Comparison of ENCODE assay signal across 17 mouse cellular contexts in the genomic region with DNA sequence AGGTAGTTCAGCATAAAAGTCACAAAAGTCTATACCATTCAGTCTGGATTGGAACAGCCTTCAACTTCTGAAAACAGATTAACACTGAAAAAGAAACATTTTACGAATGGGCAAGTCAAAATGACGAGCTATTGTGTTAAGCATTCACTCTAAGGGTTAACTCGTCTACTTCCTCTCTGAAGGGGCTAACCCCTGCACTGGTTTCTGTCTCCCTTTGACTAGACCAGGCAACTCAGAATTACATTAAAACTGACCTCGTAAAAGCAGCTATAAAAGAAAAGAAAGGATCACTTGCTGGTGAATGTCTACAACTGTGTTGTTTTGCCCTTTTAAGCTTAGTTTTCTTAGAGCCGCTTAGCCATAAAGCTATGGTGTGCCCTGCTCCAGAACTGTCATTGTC.
"Had no signal": no experiment of that assay in that cellular context is flagged by ENCODE, and none has a peak within 500 bp of the region (broad histone marks: within the 10 kb centered on the region; RNA-seq: fewer than 3 reads in every experiment).

No protein-coding gene starts in this region.

- H3K4me3 ChIP-seq: limb, embryonic 15.5 days; midbrain, embryonic 12.5 days; midbrain, embryonic 15.5 days; neural tube, embryonic 13.5 days had no signal

- H3K36me3 ChIP-seq: limb, embryonic 15.5 days; midbrain, embryonic 12.5 days; midbrain, embryonic 15.5 days; neural tube, embryonic 13.5 days had no signal

- H3K4me1 ChIP-seq: limb, embryonic 15.5 days; midbrain, embryonic 12.5 days; midbrain, embryonic 15.5 days had no signal

- H3K27ac ChIP-seq: limb, embryonic 15.5 days; liver, embryonic 14.5 days; midbrain, embryonic 12.5 days; midbrain, embryonic 15.5 days; neural tube, embryonic 13.5 days; stomach, postnatal 0 days had no signal

- DNase-seq: kidney, adult 2 months; kidney, postnatal 14 days; kidney, postnatal 4 days; liver, postnatal 0 days; lung, embryonic 14.5 days; thymus, adult 2 months; thymus, postnatal 14 days; thymus, postnatal 4 days had no signal

- H3K9ac ChIP-seq: limb, embryonic 15.5 days; liver, embryonic 14.5 days; liver, postnatal 0 days; lung, embryonic 14.5 days; midbrain, embryonic 12.5 days; midbrain, embryonic 15.5 days; neural tube, embryonic 13.5 days had no signal

- H3K9me3 ChIP-seq: limb, embryonic 15.5 days; midbrain, embryonic 12.5 days; midbrain, embryonic 15.5 days; neural tube, embryonic 13.5 days had no signal

- H3K4me2 ChIP-seq: limb, embryonic 15.5 days; liver, embryonic 11.5 days; lung, embryonic 14.5 days; midbrain, embryonic 12.5 days; midbrain, embryonic 15.5 days; neural tube, embryonic 13.5 days had no signal

- ATAC-seq: intestine, postnatal 0 days; liver, postnatal 0 days; lung, postnatal 0 days; midbrain, embryonic 15.5 days had no signal

- H3K27me3 ChIP-seq: limb, embryonic 15.5 days; midbrain, embryonic 12.5 days; midbrain, embryonic 15.5 days; neural tube, embryonic 13.5 days had no signal
